Comparison of ENCODE assay signal across 10 mouse cellular contexts in genomic region chr10:78323214-78323880, GRCm38 (mm10). TPM values are rescaled to one million over a fixed set of nuclear protein-coding genes. Genes with fewer than 3 reads are reported as not detected.
DNase-seq lines count a peak whose midpoint lies in the region; ATAC-seq and TF ChIP-seq lines count a peak whose summit lies in the region.
"Had no signal": no experiment of that assay in that cellular context is flagged by ENCODE, and none has a peak within 500 bp of the region (broad histone marks: within the 10 kb centered on the region; RNA-seq: fewer than 3 reads in every experiment).

No protein-coding gene starts in this region.

- H3K27me3 ChIP-seq in heart, postnatal 0 days (ENCODE audit: control insufficient read depth, insufficient read depth, low read length): no peaks in the 10 kb centered on the region
- H3K27me3 ChIP-seq in neural tube, embryonic 15.5 days (replicated peaks): no peaks in the 10 kb centered on the region
- H3K27me3 ChIP-seq in kidney, embryonic 14.5 days (ENCODE audit: control insufficient read depth, insufficient read depth, low read length): no peaks in the 10 kb centered on the region
- H3K27me3 ChIP-seq: liver, embryonic 12.5 days had no signal

- DNase-seq in frontal cortex, postnatal 36 days (ENCODE audit: low spot score in 2 of 2): peak; percentile 43 to 67
- no peak for DNase-seq in frontal cortex, postnatal 10 days (ENCODE audit: low spot score in 2 of 2)
- peak; percentile 51 for DNase-seq in right cerebral cortex, adult 18-20 months
- no peak for DNase-seq in right cerebral cortex, postnatal 25 days
- no peak for DNase-seq in heart, postnatal 0 days (ENCODE audit: low spot score)

- TF ChIP-seq CTCF in heart, postnatal 0 days (IDR thresholded peaks at IDR 0.05; ENCODE audit: low read depth): no peak

- peak overlapping the region; percentile 66 for H3K27ac ChIP-seq in heart, postnatal 0 days (ENCODE audit: low read depth)
- 0 out of 2 replicates have a peak overlapping the region, but pooled peaks have one; percentile 28 for H3K27ac ChIP-seq in neural tube, embryonic 15.5 days (replicated peaks)
- no peak overlapping the region for H3K27ac ChIP-seq in kidney, embryonic 14.5 days (ENCODE audit: low read depth, low read length)
- H3K27ac ChIP-seq: liver, embryonic 12.5 days had no signal

- no peaks in the 10 kb centered on the region for H3K9me3 ChIP-seq in heart, postnatal 0 days (replicated peaks; ENCODE audit: control insufficient read depth, low read length)
- no peaks in the 10 kb centered on the region for H3K9me3 ChIP-seq in neural tube, embryonic 15.5 days (replicated peaks)
- no peaks in the 10 kb centered on the region for H3K9me3 ChIP-seq in kidney, embryonic 14.5 days (ENCODE audit: control insufficient read depth, low read length)
- H3K9me3 ChIP-seq: liver, embryonic 12.5 days had no signal

- H3K4me1 ChIP-seq in heart, postnatal 0 days (ENCODE audit: control insufficient read depth, insufficient read depth): peaks cover 9% of the 10 kb centered on the region
- H3K4me1 ChIP-seq in neural tube, embryonic 15.5 days: peaks cover 18% of the 10 kb centered on the region
- H3K4me1 ChIP-seq in kidney, embryonic 14.5 days (ENCODE audit: control insufficient read depth, insufficient read depth, low read length): peaks cover 13% of the 10 kb centered on the region; the same call in 1 of the 2 replicates

- 36% methylated on average over 7 of the region's 7 CpGs for WGBS in heart, postnatal 0 days
- 49% methylated on average over 7 of the region's 7 CpGs for WGBS in neural tube, embryonic 15.5 days
- 56% methylated on average over 7 of the region's 7 CpGs for WGBS in kidney, embryonic 14.5 days

- ATAC-seq in heart, postnatal 0 days (ENCODE audit: insufficient read depth, low read depth): 0 out of 2 replicates have a peak, but pooled peaks have one; percentile 39
- no peak for ATAC-seq in neural tube, embryonic 15.5 days (ENCODE audit: low FRiP score)
- ATAC-seq in kidney, embryonic 14.5 days (ENCODE audit: low FRiP score, low TSS enrichment): no peak
- no peak for ATAC-seq in monocyte, adult 5-6 weeks (replicated peaks; ENCODE audit: insufficient number of reproducible peaks, low FRiP score, low TSS enrichment, poor library complexity, severe bottlenecking)
- ATAC-seq: liver, embryonic 12.5 days had no signal

- peaks cover 11% of the 10 kb centered on the region; the same call in 1 of the 2 replicates for H3K36me3 ChIP-seq in heart, postnatal 0 days (replicated peaks; ENCODE audit: control insufficient read depth, insufficient read depth, low read length)
- peaks cover 15% of the 10 kb centered on the region for H3K36me3 ChIP-seq in neural tube, embryonic 15.5 days
- H3K36me3 ChIP-seq in kidney, embryonic 14.5 days (ENCODE audit: control insufficient read depth, insufficient read depth, low read length): peaks cover 12% of the 10 kb centered on the region

- TF ChIP-seq EP300 in heart, postnatal 0 days (IDR thresholded peaks at IDR 0.05; ENCODE audit: low read depth): no peak

- no peak overlapping the region for H3K4me2 ChIP-seq in heart, postnatal 0 days (ENCODE audit: low read depth, low read length)
- H3K4me2 ChIP-seq in neural tube, embryonic 15.5 days: no peak overlapping the region
- H3K4me2 ChIP-seq in kidney, embryonic 14.5 days (replicated peaks; ENCODE audit: low read depth, low read length): no peak overlapping the region
- H3K4me2 ChIP-seq: liver, embryonic 12.5 days had no signal

- H3K9ac ChIP-seq in heart, postnatal 0 days (replicated peaks; ENCODE audit: low read depth, low read length): 0 out of 2 replicates have a peak overlapping the region, but pooled peaks have one; percentile 25
- H3K9ac ChIP-seq in neural tube, embryonic 15.5 days (replicated peaks): no peak overlapping the region
- no peak overlapping the region for H3K9ac ChIP-seq in kidney, embryonic 14.5 days (ENCODE audit: low read depth, low read length)
- H3K9ac ChIP-seq: liver, embryonic 12.5 days had no signal

- H3K4me3 ChIP-seq in heart, postnatal 0 days (ENCODE audit: low read depth, low read length): no peak overlapping the region
- no peak overlapping the region for H3K4me3 ChIP-seq in neural tube, embryonic 15.5 days (replicated peaks)
- no peak overlapping the region for H3K4me3 ChIP-seq in kidney, embryonic 14.5 days (ENCODE audit: low read length)
- H3K4me3 ChIP-seq: erythroblast, embryonic 14.5 days; liver, embryonic 12.5 days had no signal

RNA-seq across cellular contexts. Expression of gene Agpat3, which starts 28.9 kb away (rescaled TPM):
- total RNA-seq in heart, postnatal 0 days (2014; rRNA removed; ENCODE audit: low replicate concordance): 151 and 164 TPM in 2 replicates
- 173 and 182 TPM in 2 replicates for polyA plus RNA-seq in heart, postnatal 0 days (2015; fragmentation: Nextera tagmentation; extraction: Ambion mirVana)
- 77.4 and 77.6 TPM in 2 replicates for polyA plus RNA-seq in neural tube, embryonic 15.5 days (2015; fragmentation: Nextera tagmentation; extraction: Ambion mirVana)
- 66.4 and 84.7 TPM in 2 replicates for polyA plus RNA-seq in kidney, embryonic 14.5 days (2014; fragmentation: Nextera tagmentation; extraction: Ambion mirVana)
- 40.0 to 87.7 TPM (median 46.4 TPM) in 3 replicates for total RNA-seq in monocyte, adult 5-6 weeks (2017)

Comparison
In these comparisons a context has a peak if more than half of its experiments do, and no peak if none do; other contexts are left out.
1. DNase-seq: peak in frontal cortex, postnatal 36 days (2 of 2) and right cerebral cortex, adult 18-20 months (single experiment); none in frontal cortex, postnatal 10 days (0 of 2), right cerebral cortex, postnatal 25 days (single experiment) and heart, postnatal 0 days (single experiment).